Mouse (Mus musculus) heart, embryonic 11.5 days (tissue): ENCODE results near the gene Klf2. TPM values are rescaled to one million over a fixed set of nuclear protein-coding genes. Genes with fewer than 3 reads are reported as not detected.
A peak's percentile ranks its signal among the peaks of the same experiment; 100 is the strongest.

ENCODE experiments used
- ATAC-seq: fragments of 200-750 bp; cut with Nextera tagmentation; replicated peaks from 2 replicates; pipeline ENCODE4 v1.8.0; 2017; ENCODE audit warnings: moderate library complexity; ENCODE audit not compliant: insufficient number of reproducible peaks, low FRiP score, low TSS enrichment
- H3K27ac ChIP-seq: fragments of 300-500 bp; sonication (generic); 2 replicates; pipeline ENCODE4 v1.5.1; 2014; ENCODE audit warnings: mild to moderate bottlenecking, low read depth, low read length
- H3K27me3 ChIP-seq: fragments of 300-500 bp; sonication (generic); 2 replicates; pipeline ENCODE4 v1.6.1; 2014; ENCODE audit warnings: mild to moderate bottlenecking, low read length, mixed read lengths; ENCODE audit not compliant: control insufficient read depth, insufficient read depth
- H3K36me3 ChIP-seq: fragments of 300-500 bp; sonication (generic); 2 replicates; pipeline ENCODE4 v1.6.1; 2014; ENCODE audit warnings: mild to moderate bottlenecking, low read length, moderate library complexity, mixed read lengths; ENCODE audit not compliant: control insufficient read depth, insufficient read depth
- H3K4me1 ChIP-seq: fragments of 300-500 bp; sonication (generic); 2 replicates; pipeline ENCODE4 v1.6.1; 2014; ENCODE audit warnings: low read length; ENCODE audit not compliant: control insufficient read depth, insufficient read depth
- H3K4me2 ChIP-seq: fragments of 300-500 bp; sonication (generic); 2 replicates; pipeline ENCODE4 v1.6.1; 2014; ENCODE audit warnings: mild to moderate bottlenecking, moderate library complexity
- H3K4me3 ChIP-seq: fragments of 300-500 bp; sonication (generic); 2 replicates; pipeline ENCODE4 v1.5.1; 2014; ENCODE audit warnings: low read depth, low read length
- H3K9ac ChIP-seq: fragments of 300-500 bp; sonication (generic); 2 replicates; pipeline ENCODE4 v1.6.1; 2014; ENCODE audit warnings: mild to moderate bottlenecking, low read depth, low read length, moderate library complexity
- H3K9me3 ChIP-seq: fragments of 300-500 bp; sonication (generic); replicated peaks from 2 replicates; pipeline ENCODE4 v1.6.1; 2016; ENCODE audit warnings: low read length; ENCODE audit not compliant: control insufficient read depth
- WGBS: fragments of 180-500 bp; shearing (Covaris S2); extraction: QIAGEN DNeasy Blood & Tissue Kit; methylation state at CpG from one replicate; pipeline ENCODE4 v1.1.7; 2014; ENCODE audit not compliant: insufficient replicate concordance; 5-methylcytosine and 5-hydroxymethylcytosine counted together
- polyA plus RNA-seq: library from polyadenylated mRNA; unstranded; fragments of >200 nt; fragmentation: Nextera tagmentation; extraction: Ambion mirVana; gene quantifications from 2 replicates; pipeline ENCODE4 v1.2.1, GENCODE M21; 2014

Klf2 gene
- polyA plus RNA-seq, 1 experiment from 2014 or later: 16.7 TPM

DNA sequence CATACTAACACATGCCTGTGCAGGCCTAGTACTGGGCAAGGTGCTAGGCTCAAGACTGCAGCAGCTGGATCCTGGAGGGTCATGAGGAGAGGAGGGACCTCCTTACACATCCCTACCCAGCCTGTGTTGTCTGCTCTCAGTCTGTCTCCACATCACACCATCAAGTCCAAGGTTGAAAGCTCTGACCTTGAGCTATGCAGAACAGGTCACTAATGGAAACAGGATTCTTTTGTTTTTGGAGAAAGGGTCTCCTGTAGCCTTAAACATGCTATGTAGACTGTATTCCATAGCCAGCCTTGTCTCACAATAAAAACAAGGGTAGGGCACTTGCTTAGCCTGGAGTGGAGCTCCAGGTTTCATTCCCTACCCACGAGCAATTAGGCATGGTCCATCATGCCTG is 30.1 kb downstream of the Klf2 start:
- Histone ChIP-seq H3K4me1 (peaks cover 14% of the 10 kb centered on the region), H3K27me3 (no peaks in the 10 kb centered on the region), H3K9ac (no peak overlapping the region), H3K9me3 (no peaks in the 10 kb centered on the region), H3K27ac (no peak overlapping the region), H3K36me3 (no peaks in the 10 kb centered on the region; the same call in 1 of the 2 replicates), H3K4me3 (no peak overlapping the region), H3K4me2 (no peak overlapping the region)
- ATAC-seq: no peak
- WGBS: 89% methylated on average over 1 of the region's 1 CpGs

DNA sequence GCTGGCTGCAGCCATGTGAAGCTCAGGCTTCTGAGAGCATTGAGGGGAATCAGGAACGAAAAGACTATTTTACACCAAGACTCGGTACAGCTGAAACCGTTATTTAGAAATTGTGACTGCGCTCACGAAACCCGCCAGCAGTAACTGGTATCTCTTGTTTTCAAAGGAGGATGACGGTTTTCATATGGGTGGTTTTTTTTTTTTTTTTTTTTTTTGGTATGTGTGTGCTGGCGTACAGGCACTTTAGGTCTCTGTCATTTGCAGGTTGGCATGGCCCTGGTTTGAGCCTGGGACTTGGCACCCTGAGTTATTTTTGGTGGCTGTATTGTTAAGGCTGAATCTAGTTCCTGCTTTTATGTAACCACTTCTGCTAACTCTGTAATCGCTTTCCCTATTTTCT is 31.0 kb downstream of the Klf2 start:
- H3K4me3 ChIP-seq: no peak overlapping the region
- peaks cover 23% of the 10 kb centered on the region for H3K4me1 ChIP-seq
- no peaks in the 10 kb centered on the region for H3K9me3 ChIP-seq
- H3K27me3 ChIP-seq: no peaks in the 10 kb centered on the region
- ATAC-seq: no peak
- no peak overlapping the region for H3K9ac ChIP-seq
- WGBS: 93% methylated on average over 9 of the region's 9 CpGs
- H3K27ac ChIP-seq: no peak overlapping the region
- H3K36me3 ChIP-seq: no peaks in the 10 kb centered on the region; the same call in 1 of the 2 replicates
- no peak overlapping the region for H3K4me2 ChIP-seq

DNA sequence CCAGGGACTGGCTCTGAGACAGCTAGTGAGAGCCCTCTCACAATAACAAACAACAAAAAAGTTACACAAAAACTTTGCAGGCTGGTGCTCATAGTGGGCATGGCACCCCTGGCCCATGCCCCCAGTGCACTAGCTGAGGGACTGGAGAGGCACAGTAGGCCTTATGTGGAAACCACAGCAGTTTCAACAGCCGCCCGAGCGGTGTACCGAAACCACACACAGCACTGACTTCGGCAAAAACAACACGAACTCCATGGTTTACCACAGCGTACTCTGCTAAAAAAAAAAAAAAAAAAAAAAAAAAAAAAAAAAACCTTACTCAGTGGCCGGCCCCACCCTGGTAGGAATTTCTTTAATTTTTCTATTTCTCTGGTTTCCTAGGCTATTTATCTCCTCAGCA is 31.9 kb downstream of the Klf2 start:
- H3K27me3 ChIP-seq: no peaks in the 10 kb centered on the region
- no peaks in the 10 kb centered on the region; the same call in 1 of the 2 replicates for H3K36me3 ChIP-seq
- no peak overlapping the region for H3K9ac ChIP-seq
- H3K4me1 ChIP-seq: peaks cover 31% of the 10 kb centered on the region
- 88% methylated on average over 8 of the region's 8 CpGs for WGBS
- H3K4me2 ChIP-seq: no peak overlapping the region
- ATAC-seq: no peak
- no peaks in the 10 kb centered on the region for H3K9me3 ChIP-seq
- no peak overlapping the region for H3K27ac ChIP-seq
- H3K4me3 ChIP-seq: no peak overlapping the region

DNA sequence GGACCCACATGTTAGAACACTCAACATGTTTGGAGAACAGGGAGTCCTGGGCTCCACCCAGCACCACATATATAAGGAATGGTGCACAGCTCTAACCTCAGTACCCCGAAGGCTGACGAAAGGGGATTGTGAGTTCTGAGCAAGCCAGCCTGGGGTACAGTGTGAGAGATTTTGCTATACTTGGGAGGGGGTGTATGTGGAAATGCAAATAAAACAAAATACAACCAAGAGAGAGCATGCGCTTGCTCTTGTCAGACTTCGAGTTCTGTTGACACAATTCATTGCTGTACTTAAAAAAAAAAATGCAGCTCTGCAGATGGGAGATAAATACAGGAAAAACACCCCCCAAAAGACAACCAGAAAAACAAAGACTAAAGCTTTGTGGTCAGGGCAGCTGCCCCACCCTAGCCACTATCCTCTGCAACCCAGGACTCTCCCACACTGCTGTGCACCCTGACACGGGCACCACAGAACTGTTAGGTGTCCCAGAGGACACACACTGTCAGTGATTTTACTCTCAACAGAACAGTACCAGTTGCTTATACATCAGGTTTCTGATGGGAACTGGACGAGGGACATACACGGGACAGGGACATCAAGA is 32.7 kb downstream of the Klf2 start:
- H3K4me3 ChIP-seq: no peak overlapping the region
- H3K27me3 ChIP-seq: no peaks in the 10 kb centered on the region
- ATAC-seq: no peak
- H3K4me2 ChIP-seq: no peak overlapping the region
- no peak overlapping the region for H3K27ac ChIP-seq
- no peak overlapping the region for H3K9ac ChIP-seq
- H3K9me3 ChIP-seq: no peaks in the 10 kb centered on the region
- peaks cover 32% of the 10 kb centered on the region for H3K4me1 ChIP-seq
- WGBS: 75% methylated on average over 7 of the region's 7 CpGs
- peaks cover 3% of the 10 kb centered on the region; the same call in 1 of the 2 replicates for H3K36me3 ChIP-seq

DNA sequence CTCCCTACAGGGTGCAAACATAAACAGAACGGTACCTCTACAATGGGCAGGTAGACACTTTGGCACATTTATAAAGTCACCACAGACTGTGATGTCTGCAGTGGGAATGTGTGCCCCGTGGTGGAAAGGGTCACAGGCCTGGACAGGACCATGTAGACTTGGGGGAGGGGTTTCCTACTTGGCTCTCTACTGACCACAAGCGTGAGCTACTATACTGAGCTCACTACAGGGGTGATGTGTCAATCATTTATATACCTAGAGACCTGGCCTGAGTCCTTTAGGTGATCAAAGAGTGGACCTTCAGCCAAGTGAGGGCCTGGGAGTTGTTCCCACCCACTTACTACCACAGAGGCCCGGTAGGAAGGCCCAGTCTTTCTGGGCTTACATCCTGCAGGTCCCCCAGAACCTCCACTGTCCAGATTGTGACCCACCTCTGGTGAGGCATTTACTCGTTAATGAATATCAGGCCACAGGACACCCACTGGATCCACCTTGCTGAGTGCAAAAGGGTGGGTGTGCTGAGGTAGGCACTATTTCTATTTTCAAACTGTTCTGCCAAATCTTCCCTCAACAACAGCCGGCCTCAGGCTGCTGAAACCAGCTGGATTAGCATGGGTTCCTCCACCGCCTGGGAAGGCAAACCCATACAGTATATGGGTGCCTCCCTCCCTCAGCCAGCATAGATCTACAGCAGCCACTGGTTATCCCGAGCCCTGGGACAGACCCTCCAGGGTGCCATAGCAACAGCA is 34.3 kb downstream of the Klf2 start:
- Histone ChIP-seq H3K9me3 (no peaks in the 10 kb centered on the region), H3K27ac (peak overlapping the region; percentile 60), H3K4me1 (peaks cover 32% of the 10 kb centered on the region), H3K9ac (0 out of 2 replicates have a peak overlapping the region, but pooled peaks have one; percentile 43), H3K36me3 (peaks cover 10% of the 10 kb centered on the region), H3K4me2 (peak overlapping the region; percentile 11; the same call in 1 of the 2 replicates), H3K27me3 (no peaks in the 10 kb centered on the region), H3K4me3 (no peak overlapping the region)
- peak; percentile 53; the same call in 1 of the 2 replicates for ATAC-seq
- 68% methylated on average over 8 of the region's 8 CpGs for WGBS

DNA sequence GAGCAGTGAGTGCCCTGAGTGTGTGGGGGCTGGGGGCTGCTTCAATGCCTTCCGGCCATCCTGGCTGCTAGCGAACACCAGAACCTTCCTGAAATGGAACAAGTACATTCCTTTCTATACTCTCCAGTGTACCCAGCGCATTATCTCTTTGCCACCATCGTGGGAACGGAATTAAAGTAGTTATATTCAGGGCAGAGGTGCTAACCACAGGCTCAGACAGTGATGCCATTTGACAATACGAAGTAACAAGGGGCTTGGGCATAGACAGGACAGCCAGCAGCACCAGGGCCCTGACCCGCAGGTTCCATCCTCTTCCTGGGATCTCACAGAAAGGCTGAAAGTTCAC is 34.8 kb downstream of the Klf2 start:
- no peaks in the 10 kb centered on the region for H3K27me3 ChIP-seq
- no peak for ATAC-seq
- WGBS: 62% methylated on average over 7 of the region's 7 CpGs
- H3K27ac ChIP-seq: peak overlapping the region; percentile 60
- H3K4me1 ChIP-seq: peaks cover 32% of the 10 kb centered on the region
- no peak overlapping the region for H3K4me3 ChIP-seq
- H3K9me3 ChIP-seq: no peaks in the 10 kb centered on the region
- 0 out of 2 replicates have a peak overlapping the region, but pooled peaks have one; percentile 43 for H3K9ac ChIP-seq
- peak overlapping the region; percentile 11; the same call in 1 of the 2 replicates for H3K4me2 ChIP-seq
- H3K36me3 ChIP-seq: peaks cover 11% of the 10 kb centered on the region

DNA sequence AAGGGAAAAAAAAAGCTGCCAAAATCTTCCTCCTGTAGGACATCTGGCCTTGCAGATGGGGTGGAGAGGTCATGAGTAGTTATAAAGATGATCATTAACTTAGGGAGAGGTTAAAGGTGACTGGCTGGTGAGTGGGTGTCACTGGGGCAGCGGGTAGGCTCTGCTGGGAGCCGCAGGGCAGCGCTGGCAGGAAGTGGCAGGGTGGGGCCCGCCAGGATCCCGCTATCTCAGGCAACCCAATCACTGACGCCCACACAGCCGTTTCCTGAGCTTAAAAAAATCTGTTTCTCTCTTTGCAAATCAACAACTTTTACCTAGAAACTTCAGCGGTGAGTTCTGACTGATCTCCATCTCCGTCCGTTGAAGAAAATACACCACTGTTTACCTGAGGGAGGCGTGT is 35.4 kb downstream of the Klf2 start:
- Histone ChIP-seq H3K27ac (peak overlapping the region; percentile 60), H3K4me2 (no peak overlapping the region), H3K4me1 (peaks cover 32% of the 10 kb centered on the region), H3K9me3 (no peaks in the 10 kb centered on the region), H3K4me3 (no peak overlapping the region), H3K36me3 (peaks cover 11% of the 10 kb centered on the region), H3K27me3 (no peaks in the 10 kb centered on the region), H3K9ac (no peak overlapping the region)
- WGBS: 45% methylated on average over 11 of the region's 11 CpGs
- no peak for ATAC-seq

DNA sequence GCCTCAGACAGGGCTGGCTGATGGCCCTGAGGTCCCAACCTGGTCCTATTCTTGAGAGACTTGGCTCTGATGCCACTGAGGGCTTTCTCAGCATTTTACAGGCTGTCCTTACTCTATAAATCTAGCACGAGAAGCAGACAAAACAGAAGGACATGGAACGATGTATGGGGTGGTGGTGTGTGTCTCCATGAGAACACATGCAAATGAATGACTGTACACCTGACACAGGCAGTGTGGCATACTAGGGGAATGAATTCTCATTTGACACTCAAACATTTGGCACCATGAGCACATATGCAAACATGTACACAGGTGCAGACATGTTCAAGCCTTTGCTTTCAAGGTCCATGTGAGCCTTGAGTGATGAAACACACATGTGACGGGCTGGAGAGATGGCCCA is 37.8 kb downstream of the Klf2 start:
- 87% methylated on average over 3 of the region's 3 CpGs for WGBS

DNA sequence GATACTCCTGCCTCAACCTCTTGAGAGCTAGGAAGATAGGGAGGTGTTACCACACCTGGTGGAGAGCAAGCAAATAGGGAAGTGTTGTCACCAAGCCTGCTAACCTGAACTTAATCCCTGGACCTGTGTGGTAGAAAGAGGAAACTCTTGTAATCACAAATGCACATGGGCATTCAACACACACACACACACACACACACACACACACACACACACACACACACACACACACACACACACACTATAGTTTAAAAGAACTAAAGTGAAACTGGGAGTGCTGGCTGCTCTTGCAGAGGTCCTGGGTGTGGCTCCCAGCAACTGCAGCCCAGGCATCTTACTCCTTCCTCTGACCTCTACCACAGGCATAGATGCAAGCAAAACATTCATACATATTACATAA is 41.3 kb downstream of the Klf2 start:
- no peaks in the 10 kb centered on the region for H3K27me3 ChIP-seq
- peaks cover 24% of the 10 kb centered on the region for H3K36me3 ChIP-seq
- ATAC-seq: no peak
- H3K9me3 ChIP-seq: no peaks in the 10 kb centered on the region
- H3K4me1 ChIP-seq: peaks cover 6% of the 10 kb centered on the region
- H3K9ac ChIP-seq: no peak overlapping the region
- H3K4me2 ChIP-seq: no peak overlapping the region
- no peak overlapping the region for H3K4me3 ChIP-seq
- no peak overlapping the region for H3K27ac ChIP-seq

More for the DNA sequence above, 37.8 kb downstream of the Klf2 start:
- no peak for ATAC-seq
- Histone ChIP-seq H3K9me3 (no peaks in the 10 kb centered on the region), H3K36me3 (peaks cover 11% of the 10 kb centered on the region), H3K9ac (no peak overlapping the region), H3K27ac (no peak overlapping the region), H3K4me2 (no peak overlapping the region), H3K4me1 (peaks cover 32% of the 10 kb centered on the region), H3K4me3 (no peak overlapping the region), H3K27me3 (no peaks in the 10 kb centered on the region)
